24 mouse cellular contexts compared by ENCODE assay signal in the genomic region with DNA sequence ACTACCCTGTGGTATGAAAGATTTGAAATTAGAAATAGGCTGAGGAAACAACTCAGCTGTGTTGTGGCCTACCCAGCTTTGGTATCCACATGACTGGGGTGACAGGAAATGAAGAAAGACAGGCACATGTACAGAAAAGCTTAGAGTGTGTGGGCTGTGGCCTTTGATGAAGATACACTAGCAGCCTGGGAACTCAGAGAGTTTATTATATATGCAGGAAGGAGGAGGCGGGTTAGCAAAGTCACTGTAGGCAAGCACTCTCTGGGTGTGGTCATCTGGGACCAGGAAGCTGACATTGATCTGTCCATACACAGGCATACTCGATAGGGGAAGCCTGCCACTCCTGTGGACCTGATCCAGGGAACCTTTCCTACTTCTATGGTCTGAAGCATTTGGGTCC.
DNase-seq lines count a peak whose midpoint lies in the region; ATAC-seq and TF ChIP-seq lines count a peak whose summit lies in the region.
"Had no signal": no experiment of that assay in that cellular context is flagged by ENCODE, and none has a peak within 500 bp of the region (broad histone marks: within the 10 kb centered on the region; RNA-seq: fewer than 3 reads in every experiment).

No protein-coding gene starts in this region.

- no peak overlapping the region for H3K27ac ChIP-seq in kidney, postnatal 0 days
- no peak overlapping the region for H3K27ac ChIP-seq in forebrain, embryonic 15.5 days (replicated peaks)
- H3K27ac ChIP-seq: heart, embryonic 15.5 days; limb, embryonic 15.5 days; liver, embryonic 15.5 days; midbrain, embryonic 10.5 days; neural tube, embryonic 12.5 days had no signal

- WGBS in kidney, postnatal 0 days = 47% methylated on average over 2 of the region's 2 CpGs
- WGBS in forebrain, embryonic 15.5 days = 94% methylated on average over 2 of the region's 2 CpGs

- no peak for TF ChIP-seq CTCF in kidney, postnatal 0 days (IDR thresholded peaks at IDR 0.05; ENCODE audit: low read depth)

- no peaks in the 10 kb centered on the region for H3K36me3 ChIP-seq in kidney, postnatal 0 days (ENCODE audit: insufficient read depth, low read length)
- no peaks in the 10 kb centered on the region for H3K36me3 ChIP-seq in forebrain, embryonic 15.5 days
- H3K36me3 ChIP-seq: heart, embryonic 15.5 days; limb, embryonic 15.5 days; liver, embryonic 15.5 days; midbrain, embryonic 10.5 days; neural tube, embryonic 12.5 days had no signal

- H3K4me2 ChIP-seq in kidney, postnatal 0 days (ENCODE audit: low read length) = no peak overlapping the region
- no peak overlapping the region for H3K4me2 ChIP-seq in forebrain, embryonic 15.5 days (replicated peaks)
- H3K4me2 ChIP-seq: heart, embryonic 15.5 days; limb, embryonic 15.5 days; liver, embryonic 15.5 days; neural tube, embryonic 12.5 days had no signal

- H3K9me3 ChIP-seq in kidney, postnatal 0 days (replicated peaks; ENCODE audit: low read length) = no peaks in the 10 kb centered on the region
- no peaks in the 10 kb centered on the region for H3K9me3 ChIP-seq in forebrain, embryonic 15.5 days
- H3K9me3 ChIP-seq: heart, embryonic 15.5 days; limb, embryonic 15.5 days; liver, embryonic 15.5 days; midbrain, embryonic 10.5 days; neural tube, embryonic 12.5 days had no signal

- H3K9ac ChIP-seq in kidney, postnatal 0 days (ENCODE audit: low read depth, low read length) = no peak overlapping the region
- no peak overlapping the region for H3K9ac ChIP-seq in forebrain, embryonic 15.5 days (replicated peaks)
- H3K9ac ChIP-seq: heart, embryonic 15.5 days; limb, embryonic 15.5 days; liver, embryonic 15.5 days; neural tube, embryonic 12.5 days had no signal

- DNase-seq in kidney, postnatal 0 days (ENCODE audit: low spot score) = peak; percentile 3
- DNase-seq in kidney, adult 11 months = no peak
- DNase-seq in CD4-positive, CD25-positive, alpha-beta regulatory T cell, adult 2 months (ENCODE audit: low read depth, low spot score) = peak; percentile 17
- DNase-seq in thymus, postnatal 10 days (ENCODE audit: low spot score in 2 of 2) = peak; percentile 5 to 7
- DNase-seq in adrenal gland, postnatal 14 days = no peak
- no peak for DNase-seq in urinary bladder, postnatal 14 days (ENCODE audit: low spot score)
- DNase-seq: adrenal gland, adult 2 months; cerebellum, adult 11 months; cerebellum, postnatal 10 days; embryo, embryonic 11 days; heart, adult 18-20 months; heart, postnatal 4 days; kidney, adult 2 months; kidney, postnatal 14 days; lung, postnatal 4 days had no signal

- ATAC-seq in kidney, postnatal 0 days (replicated peaks; ENCODE audit: low FRiP score, low read depth) = no peak
- 0 out of 2 replicates have a peak, but pooled peaks have one; percentile 17 for ATAC-seq in granulocyte monocyte progenitor cell, adult 5-6 weeks (replicated peaks; ENCODE audit: poor library complexity, severe bottlenecking)
- ATAC-seq in forebrain, embryonic 15.5 days (replicated peaks) = no peak
- ATAC-seq: forebrain, embryonic 16.5 days; hindbrain, embryonic 16.5 days had no signal

- H3K4me3 ChIP-seq in kidney, postnatal 0 days (replicated peaks; ENCODE audit: low read depth, low read length) = no peak overlapping the region
- no peak overlapping the region for H3K4me3 ChIP-seq in forebrain, embryonic 15.5 days
- H3K4me3 ChIP-seq: heart, embryonic 15.5 days; limb, embryonic 15.5 days; liver, embryonic 15.5 days; midbrain, embryonic 10.5 days; neural tube, embryonic 12.5 days had no signal

- H3K4me1 ChIP-seq in kidney, postnatal 0 days (replicated peaks; ENCODE audit: insufficient read depth, low read length) = no peaks in the 10 kb centered on the region
- peaks cover 5% of the 10 kb centered on the region; the same call in 1 of the 2 replicates for H3K4me1 ChIP-seq in forebrain, embryonic 15.5 days
- H3K4me1 ChIP-seq: heart, embryonic 15.5 days; limb, embryonic 15.5 days; liver, embryonic 15.5 days had no signal

- H3K27me3 ChIP-seq in kidney, postnatal 0 days (ENCODE audit: insufficient read depth, low read length) = no peaks in the 10 kb centered on the region
- H3K27me3 ChIP-seq in forebrain, embryonic 15.5 days = no peaks in the 10 kb centered on the region
- H3K27me3 ChIP-seq: heart, embryonic 15.5 days; limb, embryonic 15.5 days; liver, embryonic 15.5 days; neural tube, embryonic 12.5 days had no signal

Comparison
In these comparisons a context has a peak if more than half of its experiments do, and no peak if none do; other contexts are left out.
1. DNase-seq: peak in kidney, postnatal 0 days (single experiment), CD4-positive, CD25-positive, alpha-beta regulatory T cell, adult 2 months (single experiment) and thymus, postnatal 10 days (2 of 2); none in kidney, adult 11 months (single experiment), adrenal gland, postnatal 14 days (single experiment) and urinary bladder, postnatal 14 days (single experiment).